Mouse (Mus musculus) forebrain, embryonic 14.5 days (tissue): ENCODE measurements at regions not wholly inside any gene's neighbourhood (a gene's known extent, or its start where the extent isn't known, plus 50 kb on each side); places are given as distances from the start of the nearest gene placed in this dataset.
A peak's percentile ranks its signal among the peaks of the same experiment; 100 is the strongest.

ENCODE experiments used
- ATAC-seq: fragments of 200-750 bp; cut with Nextera tagmentation; 2 replicates; pipeline ENCODE4 v1.8.0; 2017; ENCODE audit warnings: mild to moderate bottlenecking, moderate library complexity
- DNase-seq: peaks from one replicate; pipeline ENCODE4 v3.0.0-alpha.2; 2015; ENCODE audit warnings: low spot score
- H3K27ac ChIP-seq: fragments of 300-500 bp; sonication (generic); 2 replicates; pipeline ENCODE4 v1.5.1; 2014; ENCODE audit warnings: low read depth, mild to moderate bottlenecking, control low read depth, low read length, moderate library complexity
- H3K27me3 ChIP-seq: fragments of 300-500 bp; sonication (generic); replicated peaks from 2 replicates; pipeline ENCODE4 v1.6.1; 2014; ENCODE audit warnings: low read length, control low read depth, mixed read lengths; ENCODE audit not compliant: control insufficient read depth, insufficient read depth
- H3K36me3 ChIP-seq: fragments of 300-500 bp; sonication (generic); 2 replicates; pipeline ENCODE4 v1.6.1; 2014; ENCODE audit warnings: low read length, control low read depth; ENCODE audit not compliant: control insufficient read depth, insufficient read depth
- H3K4me1 ChIP-seq: fragments of 300-500 bp; sonication (generic); 2 replicates; pipeline ENCODE4 v1.6.1; 2014; ENCODE audit warnings: antibody characterized with exemption, low read length, control low read depth; ENCODE audit not compliant: control insufficient read depth, insufficient read depth
- H3K4me2 ChIP-seq: fragments of 300-500 bp; sonication (generic); 2 replicates; pipeline ENCODE4 v1.6.1; 2014; ENCODE audit warnings: mild to moderate bottlenecking, control low read depth, low read length
- H3K4me3 ChIP-seq: fragments of 300-500 bp; sonication (generic); 2 replicates; pipeline ENCODE4 v1.5.1; 2014; ENCODE audit warnings: low read depth, low read length, control low read depth
- H3K9ac ChIP-seq: fragments of 300-500 bp; sonication (generic); 2 replicates; pipeline ENCODE4 v1.6.1; 2014; ENCODE audit warnings: mild to moderate bottlenecking, low read length, control low read depth, moderate library complexity
- H3K9me3 ChIP-seq: fragments of 300-500 bp; sonication (generic); replicated peaks from 2 replicates; pipeline ENCODE4 v1.6.1; 2016; ENCODE audit warnings: low read length, control low read depth, mixed read lengths; ENCODE audit not compliant: control insufficient read depth
- WGBS: fragments of 180-500 bp; shearing (Covaris S2); extraction: QIAGEN DNeasy Blood & Tissue Kit; methylation state at CpG from one replicate; pipeline ENCODE4 v1.1.7; 2014; 5-methylcytosine and 5-hydroxymethylcytosine counted together

- Histone ChIP-seq H3K9me3 (no peaks in the 10 kb centered on the region), H3K9ac (no peak overlapping the region), H3K27ac (no peak overlapping the region), H3K27me3 (no peaks in the 10 kb centered on the region), H3K4me2 (no peak overlapping the region), H3K4me1 (no peaks in the 10 kb centered on the region), H3K4me3 (no peak overlapping the region), H3K36me3 (no peaks in the 10 kb centered on the region)
- DNase-seq, result no peak
- 57% methylated on average over 3 of the region's 3 CpGs for WGBS
- ATAC-seq, result no peak
Observed at GRCm38 (mm10) chr17:82516850-82517249, 698.2 kb upstream of the Pkdcc start.

DNA sequence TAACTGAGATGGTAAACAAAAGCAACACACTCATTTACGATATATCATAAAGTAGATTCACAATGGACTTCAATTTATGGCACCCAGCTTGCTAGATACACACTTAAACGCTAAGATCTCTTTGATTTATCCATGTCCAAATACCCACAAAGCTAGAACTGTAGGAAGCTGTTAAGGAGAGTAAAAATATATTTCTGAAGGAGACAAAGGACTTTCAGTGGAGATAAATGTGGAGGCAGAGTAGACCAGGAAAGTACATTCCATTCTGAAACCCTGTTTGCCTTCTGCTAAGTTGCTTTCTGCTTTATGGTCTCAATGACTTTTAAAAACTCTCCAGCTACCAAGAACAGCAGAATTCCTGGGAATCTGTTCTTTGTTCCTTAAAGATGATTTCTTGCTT is 701.3 kb upstream of the Pkdcc start:
- no peak overlapping the region for H3K4me2 ChIP-seq
- ATAC-seq, result no peak
- H3K36me3 ChIP-seq, result no peaks in the 10 kb centered on the region
- no peaks in the 10 kb centered on the region for H3K9me3 ChIP-seq
- WGBS, result 85% methylated on average over 2 of the region's 2 CpGs
- H3K27ac ChIP-seq, result no peak overlapping the region
- no peak overlapping the region for H3K9ac ChIP-seq
- no peaks in the 10 kb centered on the region for H3K4me1 ChIP-seq
- no peaks in the 10 kb centered on the region for H3K27me3 ChIP-seq
- DNase-seq, result no peak
- no peak overlapping the region for H3K4me3 ChIP-seq

- no peaks in the 10 kb centered on the region for H3K36me3 ChIP-seq
- no peak for DNase-seq
Observed at GRCm38 (mm10) chr17:82504291-82504690, 710.8 kb upstream of the Pkdcc start.

DNA sequence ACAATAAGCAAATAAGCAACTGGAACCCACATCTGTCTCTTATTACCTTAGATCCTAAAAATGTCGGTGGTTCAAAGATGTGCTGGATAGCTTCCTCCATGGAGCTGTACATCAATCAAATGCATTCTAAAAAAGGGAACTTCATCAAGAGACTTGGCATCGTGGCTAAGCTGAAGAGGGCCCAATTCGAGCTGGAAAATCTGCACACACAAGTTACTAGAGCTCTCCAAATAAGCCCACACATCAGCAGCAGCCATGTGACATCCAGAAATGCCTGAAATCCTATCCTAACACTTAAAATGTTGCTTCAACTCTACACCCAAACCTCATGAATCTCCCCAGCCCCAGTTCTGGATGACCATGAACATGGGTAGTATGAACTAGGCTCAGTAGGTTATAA is 729.5 kb upstream of the Pkdcc start:
- no peaks in the 10 kb centered on the region for H3K27me3 ChIP-seq
- H3K27ac ChIP-seq, result no peak overlapping the region
- no peak overlapping the region for H3K4me3 ChIP-seq
- H3K9me3 ChIP-seq, result no peaks in the 10 kb centered on the region
- no peak overlapping the region for H3K9ac ChIP-seq
- WGBS, result 77% methylated on average over 3 of the region's 3 CpGs
- ATAC-seq, result no peak
- H3K4me2 ChIP-seq, result no peak overlapping the region
- no peaks in the 10 kb centered on the region for H3K4me1 ChIP-seq
- no peak for DNase-seq
- no peaks in the 10 kb centered on the region for H3K36me3 ChIP-seq

More at GRCm38 (mm10) chr17:82504291-82504690, 710.8 kb upstream of the Pkdcc start:
- no peak for ATAC-seq
- Histone ChIP-seq H3K27me3 (no peaks in the 10 kb centered on the region), H3K9me3 (no peaks in the 10 kb centered on the region), H3K9ac (no peak overlapping the region), H3K27ac (no peak overlapping the region), H3K4me1 (no peaks in the 10 kb centered on the region), H3K4me2 (no peak overlapping the region), H3K4me3 (no peak overlapping the region)
- 83% methylated on average over 3 of the region's 3 CpGs for WGBS

DNA sequence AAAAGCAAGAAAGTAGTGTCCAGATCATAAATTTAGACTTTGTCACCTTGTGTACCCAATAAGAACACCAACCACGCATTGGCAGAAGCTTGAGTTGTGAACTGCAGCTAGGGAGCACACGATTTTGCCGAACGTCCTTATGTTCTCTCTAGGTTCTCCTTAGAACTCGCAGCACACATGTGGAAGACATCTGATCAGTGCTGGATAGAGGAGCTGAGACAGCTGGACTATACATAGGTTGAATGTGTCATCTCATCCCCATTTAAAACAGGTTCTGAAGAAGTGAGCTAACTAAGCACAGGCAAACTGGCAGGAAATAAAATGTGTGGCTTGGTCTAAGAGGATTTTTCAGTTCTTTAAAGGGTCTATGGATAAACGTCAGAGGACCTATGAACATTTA is 730.5 kb upstream of the Pkdcc start:
- ATAC-seq, result no peak
- Histone ChIP-seq H3K4me2 (no peak overlapping the region), H3K9ac (no peak overlapping the region), H3K27ac (no peak overlapping the region), H3K27me3 (no peaks in the 10 kb centered on the region), H3K4me3 (no peak overlapping the region), H3K4me1 (no peaks in the 10 kb centered on the region), H3K9me3 (no peaks in the 10 kb centered on the region), H3K36me3 (no peaks in the 10 kb centered on the region)
- DNase-seq, result no peak
- WGBS, result 93% methylated on average over 6 of the region's 6 CpGs

DNA sequence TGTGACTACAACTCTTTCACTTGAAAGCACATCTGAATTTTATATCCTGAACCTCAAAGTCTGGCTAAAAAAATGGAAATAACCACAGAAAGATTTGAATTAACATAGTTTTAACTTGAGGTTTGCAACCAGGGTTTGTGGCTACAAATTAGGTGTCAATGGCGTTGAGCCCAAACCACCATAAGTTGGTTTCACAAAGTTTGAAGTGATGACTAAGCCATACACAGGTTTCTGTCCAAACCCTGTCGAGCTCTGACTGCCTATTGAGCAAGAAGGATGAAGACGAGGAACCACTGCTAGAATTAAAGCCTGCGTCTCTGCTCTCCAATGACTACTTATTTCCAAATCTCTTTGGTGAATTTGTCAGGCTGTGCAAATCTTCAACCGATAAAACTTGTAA is 719.8 kb upstream of the Slc8a1 start:
- no peak overlapping the region for H3K27ac ChIP-seq
- H3K36me3 ChIP-seq, result no peaks in the 10 kb centered on the region
- DNase-seq (no peak), ATAC-seq (no peak)
- no peaks in the 10 kb centered on the region for H3K27me3 ChIP-seq
- 90% methylated on average over 5 of the region's 5 CpGs for WGBS
- H3K9ac ChIP-seq, result no peak overlapping the region
- no peak overlapping the region for H3K4me3 ChIP-seq
- no peak overlapping the region for H3K4me2 ChIP-seq
- peaks cover 2% of the 10 kb centered on the region; the same call in 1 of the 2 replicates for H3K4me1 ChIP-seq
- no peaks in the 10 kb centered on the region for H3K9me3 ChIP-seq

- Histone ChIP-seq H3K9ac (no peak overlapping the region), H3K4me2 (no peak overlapping the region), H3K4me1 (peaks cover 2% of the 10 kb centered on the region; the same call in 1 of the 2 replicates), H3K4me3 (no peak overlapping the region), H3K27ac (no peak overlapping the region), H3K9me3 (no peaks in the 10 kb centered on the region), H3K36me3 (no peaks in the 10 kb centered on the region), H3K27me3 (no peaks in the 10 kb centered on the region)
- peak; percentile 52 for DNase-seq
- WGBS, result 42% methylated on average over 1 of the region's 1 CpGs
- ATAC-seq, result peak; percentile 67; the same call in 1 of the 2 replicates
Observed at GRCm38 (mm10) chr17:82453847-82454246, 715.7 kb upstream of the Slc8a1 start.

DNA sequence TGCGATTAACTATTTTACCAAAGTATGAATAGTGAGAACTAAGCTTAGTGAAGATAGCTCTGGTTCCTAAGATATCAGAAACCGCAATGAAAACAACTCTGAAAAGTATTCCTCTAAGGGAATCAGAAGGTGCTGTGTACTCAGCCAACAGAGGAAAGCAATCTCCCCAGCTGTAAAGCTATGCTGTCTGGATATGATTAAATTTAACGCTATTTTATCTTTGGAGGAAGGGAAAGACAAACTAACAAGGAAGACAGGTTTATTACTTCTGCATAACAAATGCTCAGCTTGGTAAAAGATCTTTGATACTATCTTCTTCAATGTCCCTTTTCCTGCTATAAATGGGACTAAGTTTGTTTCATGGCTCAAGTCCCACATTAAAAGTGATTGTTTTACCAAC is 700.9 kb upstream of the Slc8a1 start:
- Histone ChIP-seq H3K4me2 (no peak overlapping the region), H3K9ac (no peak overlapping the region), H3K36me3 (no peaks in the 10 kb centered on the region), H3K4me3 (no peak overlapping the region), H3K27ac (no peak overlapping the region), H3K4me1 (no peaks in the 10 kb centered on the region), H3K27me3 (no peaks in the 10 kb centered on the region), H3K9me3 (no peaks in the 10 kb centered on the region)
- ATAC-seq (no peak), DNase-seq (no peak)
- WGBS, result 91% methylated on average over 3 of the region's 3 CpGs

GRCm38 (mm10) chr17:82437206-82437605 is 699.0 kb upstream of the Slc8a1 start:
- Histone ChIP-seq H3K36me3 (no peaks in the 10 kb centered on the region), H3K9ac (no peak overlapping the region), H3K9me3 (no peaks in the 10 kb centered on the region), H3K4me3 (no peak overlapping the region), H3K4me1 (no peaks in the 10 kb centered on the region), H3K27me3 (no peaks in the 10 kb centered on the region), H3K27ac (no peak overlapping the region), H3K4me2 (no peak overlapping the region)
- no peak for ATAC-seq
- DNase-seq, result no peak
- 82% methylated on average over 3 of the region's 3 CpGs for WGBS
